Mouse (Mus musculus): ENCODE data around the gene Snx29.

DNA sequence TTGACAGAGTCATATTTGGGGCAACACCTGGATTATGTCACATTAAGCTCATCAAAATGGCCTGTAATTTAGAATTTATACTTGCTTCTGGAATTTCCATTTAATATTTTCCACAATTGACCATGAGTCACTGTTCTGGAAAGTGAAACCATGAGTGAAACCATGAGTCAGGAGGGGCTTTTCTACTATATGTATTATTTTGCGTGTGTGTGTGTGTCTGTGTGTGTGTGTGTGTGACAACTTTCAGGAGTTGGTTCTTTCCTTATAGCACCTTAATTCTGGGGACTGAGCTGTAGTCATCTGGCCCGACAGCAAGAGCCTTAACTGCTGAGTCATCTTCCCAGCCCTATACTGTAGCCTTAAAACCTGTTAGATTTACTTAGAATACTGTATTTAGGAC, 36.8 kb upstream of the Snx29 start:
- TF ChIP-seq CTCF (IDR thresholded peaks at IDR 0.05; ENCODE audit: borderline replicate concordance, control insufficient read depth, extremely low read depth, insufficient read depth, low read length, poor library complexity) (no peak), POLR2A (IDR thresholded peaks at IDR 0.05; ENCODE audit: control insufficient read depth, extremely low read depth, insufficient read depth, low read length, poor library complexity) (no peak)
